Mouse (Mus musculus): ENCODE results near the gene Rln3. TPM values are rescaled to one million over a fixed set of nuclear protein-coding genes. Genes with fewer than 3 reads are reported as not detected.

Gene Rln3
- polyA plus RNA-seq, 1 experiment from 2014 or later = 0.20 TPM

DNA sequence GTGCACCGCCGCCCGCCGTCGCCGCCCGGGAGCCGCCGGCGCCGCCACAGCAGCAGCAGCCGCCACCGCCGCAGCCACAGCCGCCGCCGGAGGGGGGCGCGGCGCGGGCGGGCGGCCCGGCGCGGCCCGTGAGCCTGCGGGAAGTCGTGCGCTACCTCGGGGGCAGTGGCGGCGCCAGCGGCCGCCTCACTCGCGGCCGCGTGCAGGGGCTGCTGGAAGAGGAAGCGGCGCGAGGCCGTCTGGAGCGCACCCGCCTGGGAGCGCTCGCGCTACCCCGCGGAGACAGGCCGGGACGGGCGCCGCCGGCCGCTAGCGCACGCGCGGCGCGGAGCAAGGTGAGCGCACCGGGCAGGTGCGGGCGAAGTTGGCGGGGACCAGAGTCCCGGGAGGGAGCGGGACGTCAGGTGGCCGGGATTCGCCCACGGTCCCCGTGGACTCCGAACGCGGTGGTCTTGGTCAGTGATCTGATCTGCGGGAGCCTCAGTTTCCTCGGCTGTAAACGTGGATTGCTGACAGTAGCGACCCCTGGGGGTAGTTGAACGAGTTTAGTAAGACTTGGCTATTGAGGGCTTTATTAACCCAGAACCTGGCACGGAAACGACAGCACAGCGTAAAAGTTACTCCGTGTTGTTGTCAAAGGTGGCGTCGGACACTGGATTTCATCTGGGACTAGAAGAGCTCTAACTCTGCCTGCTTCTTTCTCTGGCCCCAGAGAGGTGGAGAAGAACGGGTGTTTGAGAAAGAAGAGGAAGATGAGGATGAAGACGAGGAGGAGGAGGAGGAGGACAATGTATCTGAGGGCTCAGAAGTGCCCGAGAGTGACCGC is 46.4 kb downstream of the Rln3 start:
- peak; percentile 73 for DNase-seq (ENCODE audit: low spot score)
- H3K9me3 ChIP-seq (replicated peaks) = no peaks in the 10 kb centered on the region
- H3K27ac ChIP-seq (replicated peaks) = peak overlapping the region; percentile 83
- H3K36me3 ChIP-seq = peaks cover 50% of the 10 kb centered on the region
- peak overlapping the region; percentile 87 for H3K4me3 ChIP-seq
- H3K4me1 ChIP-seq = peaks cover 49% of the 10 kb centered on the region
- H3K27me3 ChIP-seq (ENCODE audit: low read depth, poor library complexity, severe bottlenecking) = peaks cover 58% of the 10 kb centered on the region
- WGBS = 10% methylated on average over 92 of the region's 92 CpGs

DNA sequence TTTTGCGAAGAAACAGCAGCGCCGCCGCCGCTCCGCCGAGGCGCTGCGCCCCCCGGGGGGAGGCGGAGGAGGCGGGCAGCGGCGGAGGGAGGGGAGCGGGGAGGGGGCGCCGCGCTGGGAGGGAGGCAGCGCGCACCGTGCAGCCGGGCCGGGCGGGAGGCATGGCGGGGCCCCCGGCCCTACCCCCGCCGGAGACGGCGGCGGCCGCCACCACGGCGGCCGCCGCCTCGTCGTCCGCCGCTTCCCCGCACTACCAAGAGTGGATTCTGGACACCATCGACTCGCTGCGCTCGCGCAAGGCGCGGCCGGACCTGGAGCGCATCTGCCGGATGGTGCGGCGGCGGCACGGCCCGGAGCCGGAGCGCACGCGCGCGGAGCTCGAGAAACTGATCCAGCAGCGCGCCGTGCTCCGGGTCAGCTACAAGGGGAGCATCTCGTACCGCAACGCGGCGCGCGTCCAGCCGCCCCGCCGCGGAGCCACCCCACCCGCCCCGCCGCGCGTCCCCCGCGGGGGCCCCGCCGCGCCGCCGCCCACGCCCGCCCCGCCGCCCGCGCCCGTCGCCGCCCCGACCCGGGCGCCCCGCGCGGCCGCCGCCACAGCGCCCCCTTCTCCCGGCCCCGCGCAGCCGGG is 47.2 kb downstream of the Rln3 start, which contains the start of gene Samd1:
TSS of gene Samd1 (plus strand) at position 162 of the 631 bp plus-strand sequence.
- 11% methylated on average over 101 of the region's 112 CpGs for WGBS
- H3K9me3 ChIP-seq (replicated peaks) = no peaks in the 10 kb centered on the region
- H3K36me3 ChIP-seq = peaks cover 57% of the 10 kb centered on the region
- H3K4me3 ChIP-seq = peak within 1 kb of the TSS; percentile 87
- H3K27me3 ChIP-seq (ENCODE audit: low read depth, poor library complexity, severe bottlenecking) = peaks cover 50% of the 10 kb centered on the region
- DNase-seq (ENCODE audit: low spot score) = peak; percentile 68
- peak within 1 kb of the TSS; percentile 94 for H3K27ac ChIP-seq (replicated peaks)
- peaks cover 41% of the 10 kb centered on the region for H3K4me1 ChIP-seq

DNA sequence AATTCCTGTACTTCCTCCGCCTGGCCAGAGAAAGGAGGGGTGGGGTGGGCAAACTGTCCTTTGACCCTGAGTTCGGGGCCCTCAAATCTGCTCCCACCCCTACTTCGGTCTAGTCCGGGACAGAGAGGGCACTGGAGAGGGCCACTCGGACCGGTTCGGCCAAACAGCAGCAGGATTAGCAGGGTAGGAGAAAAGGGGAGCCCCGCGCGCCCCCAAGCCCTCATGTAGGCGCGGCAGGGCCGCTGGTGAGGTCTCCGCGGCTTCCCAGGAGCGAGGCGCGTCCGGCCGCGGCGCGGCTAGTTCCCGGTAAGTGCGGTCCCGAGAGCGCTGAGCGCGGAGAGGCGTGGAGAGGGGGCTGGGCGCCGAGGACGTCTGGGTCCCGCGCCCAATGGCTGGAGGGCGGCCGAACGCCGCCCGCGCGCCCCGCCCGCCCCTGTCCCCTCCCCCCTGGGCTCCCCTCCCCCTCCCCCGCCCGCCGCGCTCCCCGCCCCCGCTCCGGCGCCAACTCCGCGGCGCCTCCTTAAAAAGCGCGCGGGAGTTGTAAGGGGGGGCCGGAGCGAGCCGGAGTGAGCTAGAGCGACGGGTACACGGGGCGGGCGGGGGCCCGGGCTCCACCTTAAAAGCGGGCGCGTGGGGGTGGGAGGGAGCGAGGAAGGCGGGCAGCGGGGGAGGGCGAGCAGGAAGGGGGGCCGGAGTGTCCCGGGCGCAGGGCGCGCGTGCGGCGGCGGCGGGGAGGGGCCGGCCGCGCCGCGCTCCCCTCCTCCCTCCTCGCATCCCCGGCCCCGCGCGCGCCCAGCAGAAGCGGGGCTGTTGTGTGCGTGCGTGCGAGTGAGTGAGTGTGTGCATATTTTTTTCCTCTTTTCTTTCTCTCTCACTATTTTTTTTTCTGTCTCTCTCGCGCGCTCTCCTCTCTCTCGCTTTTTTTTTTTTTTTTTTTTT is 48.0 kb downstream of the Rln3 start:
- Histone ChIP-seq H3K36me3 (peaks cover 60% of the 10 kb centered on the region), H3K27ac (replicated peaks) (peak overlapping the region; percentile 94), H3K9me3 (replicated peaks) (no peaks in the 10 kb centered on the region), H3K4me1 (peaks cover 41% of the 10 kb centered on the region), H3K4me3 (peak overlapping the region; percentile 87), H3K27me3 (ENCODE audit: low read depth, poor library complexity, severe bottlenecking) (peaks cover 42% of the 10 kb centered on the region)
- peak; percentile 89 for DNase-seq (ENCODE audit: low spot score)
- whole genome bisulfite sequencing = under 1% methylated on average over 65 of the region's 103 CpGs

DNA sequence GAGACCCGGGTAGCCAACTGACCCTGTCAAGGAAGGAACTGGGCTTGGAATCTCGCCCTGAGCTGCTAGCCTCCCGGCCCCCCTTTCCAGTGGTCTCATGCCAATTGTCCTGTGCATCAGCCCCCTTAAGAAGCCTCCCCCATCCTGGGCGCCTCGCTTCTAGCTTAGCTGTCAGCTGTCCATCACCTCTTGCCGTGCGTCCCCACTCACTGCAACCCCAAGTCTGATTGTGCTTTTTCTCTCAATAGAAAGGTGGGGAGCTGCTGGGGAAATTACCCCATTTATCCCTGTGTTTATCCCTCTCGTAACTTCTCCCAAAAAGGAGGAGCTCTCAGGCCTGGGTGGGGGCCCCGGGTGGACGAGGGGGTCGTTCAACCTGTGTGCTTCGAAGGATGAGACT is 48.8 kb downstream of the Rln3 start:
- Histone ChIP-seq H3K4me3 (peak overlapping the region; percentile 87), H3K27me3 (ENCODE audit: low read depth, poor library complexity, severe bottlenecking) (peaks cover 34% of the 10 kb centered on the region), H3K4me1 (peaks cover 32% of the 10 kb centered on the region), H3K36me3 (peaks cover 60% of the 10 kb centered on the region), H3K9me3 (replicated peaks) (no peaks in the 10 kb centered on the region), H3K27ac (replicated peaks) (peak overlapping the region; percentile 94)
- WGBS = 10% methylated on average over 12 of the region's 12 CpGs
- DNase-seq (ENCODE audit: low spot score) = peak; percentile 26

DNA sequence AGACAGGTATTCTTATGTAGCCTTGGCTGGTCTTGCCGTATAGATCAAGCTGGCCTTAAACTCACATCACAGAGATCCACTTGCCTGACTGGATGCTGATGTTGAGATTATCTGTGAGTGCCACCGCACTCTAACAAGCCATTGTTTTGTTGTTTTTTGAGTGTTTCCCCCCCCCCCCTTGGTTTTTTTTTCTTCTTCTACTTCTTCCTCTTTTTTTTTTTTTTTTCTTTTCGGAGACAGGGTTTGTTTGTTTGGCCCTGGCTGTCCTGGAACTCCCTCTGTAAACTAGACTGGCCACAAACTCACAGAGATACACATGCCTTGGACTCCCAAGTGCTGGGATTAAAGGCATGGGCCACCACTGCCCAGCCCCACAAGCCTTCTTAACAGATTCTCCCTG is 50.8 kb downstream of the Rln3 start:
- no peak for DNase-seq (ENCODE audit: low spot score)
- peaks cover 14% of the 10 kb centered on the region for H3K27me3 ChIP-seq (ENCODE audit: low read depth, poor library complexity, severe bottlenecking)
- peaks cover 21% of the 10 kb centered on the region for H3K4me1 ChIP-seq
- no peak overlapping the region for H3K4me3 ChIP-seq
- H3K27ac ChIP-seq (replicated peaks) = no peak overlapping the region
- WGBS = 92% methylated on average over 3 of the region's 3 CpGs
- H3K9me3 ChIP-seq (replicated peaks) = no peaks in the 10 kb centered on the region
- H3K36me3 ChIP-seq = peaks cover 60% of the 10 kb centered on the region

MicroRNA genes within 50 kb of the gene (microRNA counts, 519-probe panel; counts per million panel counts)
- microRNA mmu-miR-1199 = not detected
- microRNA mmu-miR-709 = 1,301 counts per million, percentile 2 among the panel's probes with 10 or more counts

Small RNA genes lying within 50 kb of the gene (microRNA-seq; reads per million reads assigned to microRNA genes)
- gene Mir1199 = 2.1 reads per million
- gene Mir709 = not detected
- 4.8 reads per million, percentile 11 among the genes with 10 or more reads in this experiment for gene Mir8111

Other genes starting within 250 kb of the Rln3 start
- 8.6 and 11.3 TPM in 2 replicates for gene Adgrl1, start 144.9 kb downstream of the Rln3 start, polyA plus RNA-seq (2016; fragmentation: Nextera tagmentation; extraction: Ambion mirVana)
- gene Gm10644, start 89.8 kb downstream of the Rln3 start, polyA plus RNA-seq (2016; fragmentation: Nextera tagmentation; extraction: Ambion mirVana) = 0.94 and 1.0 TPM in 2 replicates
- gene Asf1b, start 89.5 kb downstream of the Rln3 start, polyA plus RNA-seq (2016; fragmentation: Nextera tagmentation; extraction: Ambion mirVana) = 106 and 115 TPM in 2 replicates
- gene Prkaca, start 72.0 kb downstream of the Rln3 start, polyA plus RNA-seq (2016; fragmentation: Nextera tagmentation; extraction: Ambion mirVana) = 169 and 178 TPM in 2 replicates
- 8.0 and 8.5 TPM in 2 replicates for gene Samd1, start 47.3 kb downstream of the Rln3 start, polyA plus RNA-seq (2016; fragmentation: Nextera tagmentation; extraction: Ambion mirVana)
- gene 1700067K01Rik, start 43.5 kb downstream of the Rln3 start, polyA plus RNA-seq (2016; fragmentation: Nextera tagmentation; extraction: Ambion mirVana) = 0.68 and 0.99 TPM in 2 replicates
- 0.20 and 0.67 TPM in 2 replicates for gene 2210011C24Rik, start 32.8 kb downstream of the Rln3 start, polyA plus RNA-seq (2016; fragmentation: Nextera tagmentation; extraction: Ambion mirVana)
- gene Palm3, start 23.5 kb downstream of the Rln3 start, polyA plus RNA-seq (2016; fragmentation: Nextera tagmentation; extraction: Ambion mirVana) = 7.9 and 8.0 TPM in 2 replicates
- gene Il27ra, start 2.4 kb downstream of the Rln3 start, polyA plus RNA-seq (2016; fragmentation: Nextera tagmentation; extraction: Ambion mirVana) = 0.17 and 0.21 TPM in 2 replicates
- 0.69 and 1.6 TPM in 2 replicates for gene Gm10643, start 20.1 kb upstream of the Rln3 start, polyA plus RNA-seq (2016; fragmentation: Nextera tagmentation; extraction: Ambion mirVana)
- 7.7 and 8.6 TPM in 2 replicates for gene Rfx1, start 21.8 kb upstream of the Rln3 start, polyA plus RNA-seq (2016; fragmentation: Nextera tagmentation; extraction: Ambion mirVana)
- gene Dcaf15, start 59.8 kb upstream of the Rln3 start, polyA plus RNA-seq (2016; fragmentation: Nextera tagmentation; extraction: Ambion mirVana) = 16.3 and 17.5 TPM in 2 replicates
- 0.09 and 0.14 TPM in 2 replicates for gene Podnl1, start 81.0 kb upstream of the Rln3 start, polyA plus RNA-seq (2016; fragmentation: Nextera tagmentation; extraction: Ambion mirVana)
- gene Cc2d1a, start 102.9 kb upstream of the Rln3 start, polyA plus RNA-seq (2016; fragmentation: Nextera tagmentation; extraction: Ambion mirVana) = 14.0 and 18.1 TPM in 2 replicates
- gene 4930432K21Rik, start 103.0 kb upstream of the Rln3 start, polyA plus RNA-seq (2016; fragmentation: Nextera tagmentation; extraction: Ambion mirVana) = 2.4 TPM in 2 replicates
- gene Nanos3, start 140.2 kb upstream of the Rln3 start, polyA plus RNA-seq (2016; fragmentation: Nextera tagmentation; extraction: Ambion mirVana) = 3.0 and 5.6 TPM in 2 replicates
- gene Zswim4, start 192.1 kb upstream of the Rln3 start, polyA plus RNA-seq (2016; fragmentation: Nextera tagmentation; extraction: Ambion mirVana) = 30.4 and 39.5 TPM in 2 replicates
- gene D8Ertd738e, start 204.7 kb upstream of the Rln3 start, polyA plus RNA-seq (2016; fragmentation: Nextera tagmentation; extraction: Ambion mirVana) = 363 and 389 TPM in 2 replicates
- 65.5 and 72.0 TPM in 2 replicates for gene Mri1, start 212.3 kb upstream of the Rln3 start, polyA plus RNA-seq (2016; fragmentation: Nextera tagmentation; extraction: Ambion mirVana)
- 23.8 and 24.1 TPM in 2 replicates for gene Ccdc130, start 225.4 kb upstream of the Rln3 start, polyA plus RNA-seq (2016; fragmentation: Nextera tagmentation; extraction: Ambion mirVana)